Mouse (Mus musculus) forebrain, embryonic 14.5 days (tissue): ENCODE results near the gene Cacna1e. TPM values are rescaled to one million over a fixed set of nuclear protein-coding genes. Genes with fewer than 3 reads are reported as not detected.
A peak's percentile ranks its signal among the peaks of the same experiment; 100 is the strongest.

Experiments
- ATAC-seq: fragments of 200-750 bp; cut with Nextera tagmentation; 2 replicates; pipeline ENCODE4 v1.8.0; 2017; ENCODE audit warnings: mild to moderate bottlenecking, moderate library complexity
- DNase-seq: peaks from one replicate; pipeline ENCODE4 v3.0.0-alpha.2; 2015; ENCODE audit warnings: low spot score
- H3K27ac ChIP-seq: fragments of 300-500 bp; sonication (generic); 2 replicates; pipeline ENCODE4 v1.5.1; 2014; ENCODE audit warnings: low read depth, mild to moderate bottlenecking, control low read depth, low read length, moderate library complexity
- H3K27me3 ChIP-seq: fragments of 300-500 bp; sonication (generic); replicated peaks from 2 replicates; pipeline ENCODE4 v1.6.1; 2014; ENCODE audit warnings: low read length, control low read depth, mixed read lengths; ENCODE audit not compliant: control insufficient read depth, insufficient read depth
- H3K36me3 ChIP-seq: fragments of 300-500 bp; sonication (generic); 2 replicates; pipeline ENCODE4 v1.6.1; 2014; ENCODE audit warnings: low read length, control low read depth; ENCODE audit not compliant: control insufficient read depth, insufficient read depth
- H3K4me1 ChIP-seq: fragments of 300-500 bp; sonication (generic); 2 replicates; pipeline ENCODE4 v1.6.1; 2014; ENCODE audit warnings: antibody characterized with exemption, low read length, control low read depth; ENCODE audit not compliant: control insufficient read depth, insufficient read depth
- H3K4me2 ChIP-seq: fragments of 300-500 bp; sonication (generic); 2 replicates; pipeline ENCODE4 v1.6.1; 2014; ENCODE audit warnings: mild to moderate bottlenecking, control low read depth, low read length
- H3K4me3 ChIP-seq: fragments of 300-500 bp; sonication (generic); 2 replicates; pipeline ENCODE4 v1.5.1; 2014; ENCODE audit warnings: low read depth, low read length, control low read depth
- H3K9ac ChIP-seq: fragments of 300-500 bp; sonication (generic); 2 replicates; pipeline ENCODE4 v1.6.1; 2014; ENCODE audit warnings: mild to moderate bottlenecking, low read length, control low read depth, moderate library complexity
- H3K9me3 ChIP-seq: fragments of 300-500 bp; sonication (generic); replicated peaks from 2 replicates; pipeline ENCODE4 v1.6.1; 2016; ENCODE audit warnings: low read length, control low read depth, mixed read lengths; ENCODE audit not compliant: control insufficient read depth
- WGBS: fragments of 180-500 bp; shearing (Covaris S2); extraction: QIAGEN DNeasy Blood & Tissue Kit; methylation state at CpG from one replicate; pipeline ENCODE4 v1.1.7; 2014; 5-methylcytosine and 5-hydroxymethylcytosine counted together
- polyA plus RNA-seq: library from polyadenylated mRNA; unstranded; fragments of >200 nt; fragmentation: Nextera tagmentation; extraction: Ambion mirVana; gene quantifications from 2 replicates; pipeline ENCODE4 v1.2.1, GENCODE M21; 2014

Gene Cacna1e
- polyA plus RNA-seq, 1 experiment from 2014 or later, result 6.7 TPM

- Histone ChIP-seq H3K4me2 (no peak overlapping the region), H3K4me1 (peaks cover 35% of the 10 kb centered on the region), H3K36me3 (no peaks in the 10 kb centered on the region), H3K27me3 (peaks cover 3% of the 10 kb centered on the region; the same call in 1 of the 2 replicates), H3K4me3 (no peak overlapping the region), H3K27ac (0 out of 2 replicates have a peak overlapping the region, but pooled peaks have one; percentile 40), H3K9me3 (no peaks in the 10 kb centered on the region), H3K9ac (no peak overlapping the region)
- 14% methylated on average over 2 of the region's 2 CpGs for WGBS
- peak; percentile 84 for DNase-seq
- ATAC-seq, result peak; percentile 64
Measured at GRCm38 (mm10) chr1:154886611-154887010, 2.3 kb upstream of the Cacna1e start.

- H3K27me3 ChIP-seq, result peaks cover 3% of the 10 kb centered on the region; the same call in 1 of the 2 replicates
- H3K4me1 ChIP-seq, result peaks cover 35% of the 10 kb centered on the region
- WGBS, result 31% methylated on average over 6 of the region's 6 CpGs
- ATAC-seq, result no peak
- DNase-seq, result no peak
- no peak overlapping the region for H3K4me3 ChIP-seq
- H3K27ac ChIP-seq, result no peak overlapping the region
- no peaks in the 10 kb centered on the region for H3K9me3 ChIP-seq
- H3K36me3 ChIP-seq, result no peaks in the 10 kb centered on the region
- H3K9ac ChIP-seq, result no peak overlapping the region
- H3K4me2 ChIP-seq, result no peak overlapping the region
Measured at GRCm38 (mm10) chr1:154885207-154885548, 877 bp upstream of the Cacna1e start.

GRCm38 (mm10) chr1:154883596-154884191 is 607 bp downstream of the Cacna1e start:
- Histone ChIP-seq H3K36me3 (no peaks in the 10 kb centered on the region), H3K9ac (peak overlapping the region; percentile 61), H3K4me3 (peak overlapping the region; percentile 33), H3K9me3 (no peaks in the 10 kb centered on the region), H3K27ac (no peak overlapping the region), H3K4me1 (peaks cover 35% of the 10 kb centered on the region), H3K27me3 (peaks cover 3% of the 10 kb centered on the region; the same call in 1 of the 2 replicates), H3K4me2 (peak overlapping the region; percentile 78)
- ATAC-seq (no peak), DNase-seq (peak; percentile 34)
- 4% methylated on average over 18 of the region's 18 CpGs for WGBS

- no peaks in the 10 kb centered on the region for H3K4me1 ChIP-seq
- DNase-seq, result no peak
- no peak overlapping the region for H3K27ac ChIP-seq
- no peak overlapping the region for H3K4me2 ChIP-seq
- no peak overlapping the region for H3K9ac ChIP-seq
- H3K36me3 ChIP-seq, result no peaks in the 10 kb centered on the region
- whole genome bisulfite sequencing, result 85% methylated on average over 1 of the region's 1 CpGs
- no peaks in the 10 kb centered on the region for H3K27me3 ChIP-seq
- no peak for ATAC-seq
- H3K9me3 ChIP-seq, result no peaks in the 10 kb centered on the region
- no peak overlapping the region for H3K4me3 ChIP-seq
Measured at GRCm38 (mm10) chr1:154865981-154866380, 18.3 kb downstream of the Cacna1e start.

- WGBS, result 81% methylated on average over 9 of the region's 9 CpGs
- H3K9me3 ChIP-seq, result no peaks in the 10 kb centered on the region
- no peak overlapping the region for H3K27ac ChIP-seq
- no peaks in the 10 kb centered on the region for H3K27me3 ChIP-seq
- DNase-seq, result no peak
- no peak for ATAC-seq
- H3K4me1 ChIP-seq, result no peaks in the 10 kb centered on the region
- no peak overlapping the region for H3K4me3 ChIP-seq
- no peaks in the 10 kb centered on the region for H3K36me3 ChIP-seq
- H3K4me2 ChIP-seq, result no peak overlapping the region
- H3K9ac ChIP-seq, result no peak overlapping the region
Measured at GRCm38 (mm10) chr1:154861416-154861815, 22.9 kb downstream of the Cacna1e start.

GRCm38 (mm10) chr1:154854564-154854963 is 29.7 kb downstream of the Cacna1e start:
- Histone ChIP-seq H3K27me3 (no peaks in the 10 kb centered on the region), H3K27ac (no peak overlapping the region), H3K4me3 (no peak overlapping the region), H3K9ac (no peak overlapping the region), H3K36me3 (no peaks in the 10 kb centered on the region), H3K9me3 (no peaks in the 10 kb centered on the region), H3K4me2 (no peak overlapping the region), H3K4me1 (no peaks in the 10 kb centered on the region)
- 92% methylated on average over 3 of the region's 3 CpGs for WGBS
- no peak for ATAC-seq
- DNase-seq, result no peak

- H3K9me3 ChIP-seq, result no peaks in the 10 kb centered on the region
- ATAC-seq (no peak), DNase-seq (no peak)
- H3K9ac ChIP-seq, result no peak overlapping the region
- no peak overlapping the region for H3K4me3 ChIP-seq
- no peaks in the 10 kb centered on the region for H3K36me3 ChIP-seq
- no peak overlapping the region for H3K4me2 ChIP-seq
- no peak overlapping the region for H3K27ac ChIP-seq
- WGBS, result 80% methylated on average over 6 of the region's 6 CpGs
- H3K4me1 ChIP-seq, result no peaks in the 10 kb centered on the region
- H3K27me3 ChIP-seq, result no peaks in the 10 kb centered on the region
Measured at GRCm38 (mm10) chr1:154850515-154851287, 33.6 kb downstream of the Cacna1e start.

GRCm38 (mm10) chr1:154848683-154849579 is 35.4 kb downstream of the Cacna1e start:
- H3K27ac ChIP-seq, result no peak overlapping the region
- H3K36me3 ChIP-seq, result no peaks in the 10 kb centered on the region
- H3K9me3 ChIP-seq, result no peaks in the 10 kb centered on the region
- DNase-seq (no peak), ATAC-seq (no peak)
- no peak overlapping the region for H3K9ac ChIP-seq
- no peaks in the 10 kb centered on the region for H3K27me3 ChIP-seq
- no peak overlapping the region for H3K4me3 ChIP-seq
- H3K4me2 ChIP-seq, result no peak overlapping the region
- WGBS, result 87% methylated on average over 6 of the region's 6 CpGs
- H3K4me1 ChIP-seq, result no peaks in the 10 kb centered on the region
